Mouse (Mus musculus) heart, postnatal 14 days (tissue): Measurements from ENCODE around the gene Gart. TPM values are rescaled to one million over a fixed set of nuclear protein-coding genes. Genes with fewer than 3 reads are reported as not detected.

Experiments
- DNase-seq, 2 experiments: peaks; one replicate each; pipeline ENCODE4 v3.0.0; 2021 to 2022
- intact Hi-C: fragments of 180-260 bp; cut with DNase I; formaldehyde crosslinking; loops from one replicate; pipeline ENCODE4 v1.15.1; 2025
- total RNA-seq, 2 experiments: library from RNA; stranded (reverse); gene quantifications; 2 replicates each; pipeline ENCODE4 v1.2.3; 2021

Gart gene
- total RNA-seq, 2 experiments from 2014 or later, result 52.8 to 56.6 TPM

GRCm38 (mm10) chr16:91582307-91582706 lies 64.4 kb downstream of the Gart start:
- intact Hi-C loops, result no loop called here
- DNase-seq, result peak; percentile 26 to 57

DNA sequence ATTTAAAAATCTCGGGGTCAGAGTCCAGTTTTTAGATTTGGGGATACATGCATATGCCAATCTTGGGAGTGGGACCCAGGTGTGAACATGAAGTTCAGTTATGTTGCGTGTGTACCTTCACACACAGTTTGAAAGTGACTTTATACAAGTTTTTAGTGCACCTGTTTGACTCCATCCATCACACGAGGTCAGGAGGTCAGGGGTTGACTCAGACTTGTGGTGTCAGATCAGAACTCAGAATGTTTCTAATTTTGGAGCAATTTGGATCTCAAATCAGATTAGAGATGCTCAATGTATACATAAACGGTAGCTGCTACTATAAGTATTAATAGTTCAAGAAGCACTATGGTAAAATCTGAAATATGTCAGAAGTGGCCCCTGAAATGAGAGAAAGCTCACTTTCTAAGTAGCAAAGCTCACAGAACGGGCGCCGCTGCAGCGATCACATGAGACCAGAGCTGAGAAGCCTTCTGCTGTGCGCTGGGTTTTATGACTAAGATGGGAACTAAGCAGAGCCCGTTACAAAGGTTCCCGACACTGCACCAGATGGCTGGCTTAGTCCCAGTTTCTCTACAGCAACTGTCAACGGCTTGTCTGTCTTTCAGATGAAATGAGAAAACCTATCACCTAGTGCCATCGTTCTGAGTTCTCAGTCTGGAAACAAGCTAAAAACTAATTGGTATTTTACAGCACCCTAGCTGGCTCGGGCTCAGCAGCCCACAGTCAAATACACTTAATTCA lies 67.6 kb downstream of the Gart start:
- no peak for DNase-seq
- intact Hi-C loops, result no loop called here

- intact Hi-C loops, result no loop called here
- no peak for DNase-seq
Observed at GRCm38 (mm10) chr16:91575151-91575550, 71.6 kb downstream of the Gart start.

Other genes starting within 250 kb of the Gart start
- gene Il10rb, start 240.8 kb downstream of the Gart start, total RNA-seq, result 10 to 100 TPM; 86.4 to 94.7 TPM
- 10 to 100 TPM; 36.6 to 42.0 TPM for gene Ifnar1, start 161.7 kb downstream of the Gart start, total RNA-seq
- gene Ifngr2, start 99.9 kb downstream of the Gart start, total RNA-seq, result 100 to 1,000 TPM; 125 to 142 TPM
- gene Tmem50b, start 49.2 kb downstream of the Gart start, total RNA-seq, result 10 to 100 TPM; 65.1 to 65.2 TPM
- gene Dnajc28, start 27.9 kb downstream of the Gart start, total RNA-seq, result 10 to 100 TPM; 16.0 to 16.7 TPM
- gene Son, start 554 bp upstream of the Gart start, total RNA-seq, result 100 to 1,000 TPM; 175 to 187 TPM
- 1 to 10 TPM; 3.3 to 6.4 TPM for gene Donson, start 41.8 kb upstream of the Gart start, total RNA-seq
- 10 to 100 TPM; 23.6 to 26.4 TPM for gene Cryzl1, start 82.0 kb upstream of the Gart start, total RNA-seq
- 10 to 100 TPM; 40.5 to 53.6 TPM for gene Itsn1, start 82.3 kb upstream of the Gart start, total RNA-seq